Comparison of ENCODE assay signal across 10 mouse cellular contexts in the genomic region with DNA sequence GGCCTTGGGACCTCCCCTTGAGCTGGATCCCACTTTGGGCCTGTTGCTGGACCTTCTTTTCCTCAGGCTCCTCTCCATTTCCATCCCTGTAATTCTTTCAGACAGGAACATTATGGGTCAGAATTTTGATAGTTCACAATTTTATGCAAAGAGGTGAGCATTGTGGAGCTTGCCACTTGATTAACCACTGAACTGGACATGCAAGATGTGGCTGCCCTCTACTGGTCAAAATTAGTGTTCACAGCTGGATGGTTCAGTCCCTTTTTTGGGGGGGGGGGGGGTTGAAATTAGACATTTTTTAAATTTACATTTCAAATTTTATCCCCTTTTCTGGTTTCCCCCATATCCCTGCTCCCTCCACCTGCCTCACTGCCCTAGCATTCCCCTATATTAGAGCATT. TPM values are rescaled to one million over a fixed set of nuclear protein-coding genes. Genes with fewer than 3 reads are reported as not detected.
DNase-seq lines count a peak whose midpoint lies in the region; ATAC-seq and TF ChIP-seq lines count a peak whose summit lies in the region.
"Had no signal": no experiment of that assay in that cellular context is flagged by ENCODE, and none has a peak within 500 bp of the region (broad histone marks: within the 10 kb centered on the region; RNA-seq: fewer than 3 reads in every experiment).

No protein-coding gene starts in this region.

- TF ChIP-seq CTCF in heart, adult 2 months (IDR thresholded peaks at IDR 0.05) = peak; percentile 37

- intact Hi-C loops in heart, adult 2 months (cut with DNase I) = no loop called here

- no peak overlapping the region for H3K4me3 ChIP-seq in heart, adult 2 months
- H3K4me3 ChIP-seq in heart, embryonic 11.5 days (ENCODE audit: low read depth, low read length) = no peak overlapping the region
- no peak overlapping the region for H3K4me3 ChIP-seq in midbrain, embryonic 14.5 days (replicated peaks; ENCODE audit: low read depth, low read length)
- no peak overlapping the region for H3K4me3 ChIP-seq in midbrain, embryonic 11.5 days (ENCODE audit: low read depth, low read length)
- H3K4me3 ChIP-seq: erythroblast, embryonic 14.5 days had no signal

- H3K27me3 ChIP-seq in heart, adult 2 months (ENCODE audit: control insufficient read depth, insufficient read depth, low read length) = no peaks in the 10 kb centered on the region
- H3K27me3 ChIP-seq in heart, embryonic 11.5 days (ENCODE audit: control insufficient read depth, insufficient read depth, low read length) = no peaks in the 10 kb centered on the region
- no peaks in the 10 kb centered on the region for H3K27me3 ChIP-seq in midbrain, embryonic 14.5 days (ENCODE audit: control insufficient read depth, insufficient read depth, low read length)
- H3K27me3 ChIP-seq in midbrain, embryonic 11.5 days (ENCODE audit: control insufficient read depth, insufficient read depth, low read length) = no peaks in the 10 kb centered on the region

- TF ChIP-seq EP300 in heart, adult 2 months (IDR thresholded peaks at IDR 0.05; ENCODE audit: insufficient read depth, low read depth, low read length) = no peak

- no peaks in the 10 kb centered on the region for H3K79me2 ChIP-seq in heart, adult 2 months (replicated peaks; ENCODE audit: control insufficient read depth, insufficient read depth, low read length)

- no peaks in the 10 kb centered on the region for H3K4me1 ChIP-seq in heart, adult 2 months (ENCODE audit: control insufficient read depth, insufficient read depth, low read length)
- no peaks in the 10 kb centered on the region for H3K4me1 ChIP-seq in heart, embryonic 11.5 days (ENCODE audit: control insufficient read depth, insufficient read depth, low read length)
- H3K4me1 ChIP-seq in midbrain, embryonic 14.5 days (ENCODE audit: control insufficient read depth, insufficient read depth, low read length) = no peaks in the 10 kb centered on the region
- H3K4me1 ChIP-seq in midbrain, embryonic 11.5 days (ENCODE audit: control insufficient read depth, insufficient read depth, low read length) = no peaks in the 10 kb centered on the region

- H3K36me3 ChIP-seq in heart, adult 2 months (ENCODE audit: control insufficient read depth, insufficient read depth, low read length) = no peaks in the 10 kb centered on the region
- no peaks in the 10 kb centered on the region for H3K36me3 ChIP-seq in heart, embryonic 11.5 days (ENCODE audit: control insufficient read depth, insufficient read depth, low read length)
- H3K36me3 ChIP-seq in midbrain, embryonic 14.5 days (ENCODE audit: control insufficient read depth, insufficient read depth, low read length) = no peaks in the 10 kb centered on the region
- H3K36me3 ChIP-seq in midbrain, embryonic 11.5 days (ENCODE audit: control insufficient read depth, insufficient read depth, low read length) = no peaks in the 10 kb centered on the region

- no peak for ATAC-seq in heart, embryonic 11.5 days (replicated peaks; ENCODE audit: insufficient number of reproducible peaks, low FRiP score, low TSS enrichment)
- no peak for ATAC-seq in midbrain, embryonic 14.5 days (ENCODE audit: low FRiP score, low TSS enrichment)
- no peak for ATAC-seq in midbrain, embryonic 11.5 days (ENCODE audit: low FRiP score)

- H3K9me3 ChIP-seq in heart, embryonic 11.5 days (replicated peaks; ENCODE audit: control insufficient read depth, low read length) = no peaks in the 10 kb centered on the region
- H3K9me3 ChIP-seq in midbrain, embryonic 14.5 days (ENCODE audit: control insufficient read depth, low read length) = no peaks in the 10 kb centered on the region
- H3K9me3 ChIP-seq in midbrain, embryonic 11.5 days (ENCODE audit: control insufficient read depth, low read length) = no peaks in the 10 kb centered on the region

- H3K9ac ChIP-seq in heart, adult 2 months (ENCODE audit: low read depth, low read length) = no peak overlapping the region
- no peak overlapping the region for H3K9ac ChIP-seq in heart, embryonic 11.5 days (ENCODE audit: low read depth, low read length)
- no peak overlapping the region for H3K9ac ChIP-seq in midbrain, embryonic 14.5 days (replicated peaks; ENCODE audit: low read length)
- no peak overlapping the region for H3K9ac ChIP-seq in midbrain, embryonic 11.5 days (ENCODE audit: low read length)

- no peak for TF ChIP-seq POLR2A in heart, adult 2 months (IDR thresholded peaks at IDR 0.05; ENCODE audit: insufficient read depth, low read depth, low read length)

- H3K4me2 ChIP-seq in heart, embryonic 11.5 days = no peak overlapping the region
- H3K4me2 ChIP-seq in midbrain, embryonic 14.5 days (ENCODE audit: low read length) = no peak overlapping the region
- H3K4me2 ChIP-seq in midbrain, embryonic 11.5 days = no peak overlapping the region

- no peak for DNase-seq in heart, adult 2 months
- DNase-seq in midbrain, embryonic 14.5 days = peak; percentile 13
- no peak for DNase-seq in midbrain, embryonic 11.5 days (ENCODE audit: low spot score, missing footprints)
- peak; percentile 58 for DNase-seq in adrenal gland, postnatal 14 days
- peak; percentile 48 to 68 for DNase-seq in kidney, postnatal 4 days
- no peak for DNase-seq in frontal cortex, postnatal 14 days (ENCODE audit: low spot score in 2 of 2)
- DNase-seq in c-Kit-positive CD71-positive TER-119-positive erythroid progenitor cells, embryonic 14.5 days (ENCODE audit: low spot score) = no peak

- H3K27ac ChIP-seq in heart, adult 2 months = no peak overlapping the region
- no peak overlapping the region for H3K27ac ChIP-seq in heart, embryonic 11.5 days (ENCODE audit: low read depth, low read length)
- H3K27ac ChIP-seq in midbrain, embryonic 14.5 days (replicated peaks; ENCODE audit: low read depth, low read length) = no peak overlapping the region
- no peak overlapping the region for H3K27ac ChIP-seq in midbrain, embryonic 11.5 days (ENCODE audit: low read depth, low read length)

RNA-seq across cellular contexts. Expression of gene Csn1s1, which starts 23.2 kb away (rescaled TPM):
- total RNA-seq in heart, adult 2 months (2021) = not detected
- polyA plus RNA-seq in heart, adult 2 months (2012; rRNA removed) = not detected in 2 replicates
- polyA plus RNA-seq in heart, embryonic 11.5 days (2014; fragmentation: Nextera tagmentation; extraction: Ambion mirVana) = not detected in 2 replicates
- not detected in 2 replicates for polyA plus RNA-seq in midbrain, embryonic 14.5 days (2014; fragmentation: Nextera tagmentation; extraction: Ambion mirVana)
- polyA plus RNA-seq in midbrain, embryonic 11.5 days (2014; fragmentation: Nextera tagmentation; extraction: Ambion mirVana) = not detected in 2 replicates
- total RNA-seq in adrenal gland, postnatal 14 days (2021) = not detected in 2 replicates
- polyA plus RNA-seq: erythroblast, embryonic 14.5 days; intestine, embryonic 14.5 days had no signal

RNA-seq across cellular contexts. Expression of gene Sult1e1, which starts 51.4 kb away (rescaled TPM):
- not detected for total RNA-seq in heart, adult 2 months (2021)
- not detected in 2 replicates for polyA plus RNA-seq in heart, adult 2 months (2012; rRNA removed)
- not detected in 2 replicates for polyA plus RNA-seq in heart, embryonic 11.5 days (2014; fragmentation: Nextera tagmentation; extraction: Ambion mirVana)
- not detected in 2 replicates for polyA plus RNA-seq in midbrain, embryonic 14.5 days (2014; fragmentation: Nextera tagmentation; extraction: Ambion mirVana)
- polyA plus RNA-seq in midbrain, embryonic 11.5 days (2014; fragmentation: Nextera tagmentation; extraction: Ambion mirVana) = not detected in 2 replicates
- 0.71 and 1.0 TPM in 2 replicates for total RNA-seq in adrenal gland, postnatal 14 days (2021)
- polyA plus RNA-seq: erythroblast, embryonic 14.5 days; intestine, embryonic 14.5 days had no signal

RNA-seq across cellular contexts. Expression of gene Csn2, which starts 56.6 kb away (rescaled TPM):
- total RNA-seq in heart, adult 2 months (2021) = not detected
- polyA plus RNA-seq in heart, adult 2 months (2012; rRNA removed) = not detected in 2 replicates
- not detected in 2 replicates for polyA plus RNA-seq in heart, embryonic 11.5 days (2014; fragmentation: Nextera tagmentation; extraction: Ambion mirVana)
- not detected in 2 replicates for polyA plus RNA-seq in midbrain, embryonic 14.5 days (2014; fragmentation: Nextera tagmentation; extraction: Ambion mirVana)
- not detected in 2 replicates for polyA plus RNA-seq in midbrain, embryonic 11.5 days (2014; fragmentation: Nextera tagmentation; extraction: Ambion mirVana)
- total RNA-seq in adrenal gland, postnatal 14 days (2021) = 0.79 TPM in 1 of 2 replicates, not detected in the other
- polyA plus RNA-seq: erythroblast, embryonic 14.5 days; intestine, embryonic 14.5 days had no signal

Comparison
In these comparisons a context has a peak if more than half of its experiments do, and no peak if none do; other contexts are left out.
1. DNase-seq: peak in midbrain, embryonic 14.5 days (single experiment), adrenal gland, postnatal 14 days (single experiment) and kidney, postnatal 4 days (2 of 2); none in heart, adult 2 months (0 of 2), midbrain, embryonic 11.5 days (single experiment), frontal cortex, postnatal 14 days (0 of 2) and c-Kit-positive CD71-positive TER-119-positive erythroid progenitor cells, embryonic 14.5 days (single experiment).